Mouse (Mus musculus) cerebellum, postnatal 10 days (tissue): ENCODE results near the gene Slc47a2.

Experiments
- DNase-seq, 2 experiments: peaks; one replicate each; pipeline ENCODE4 v3.0.0; 2021; ENCODE audit warnings: mixed read lengths in 2 of 2

The Slc47a2 gene

GRCm38 (mm10) chr11:61278445-61279077 lies 64.1 kb downstream of the Slc47a2 start:
- no peak for DNase-seq

DNA sequence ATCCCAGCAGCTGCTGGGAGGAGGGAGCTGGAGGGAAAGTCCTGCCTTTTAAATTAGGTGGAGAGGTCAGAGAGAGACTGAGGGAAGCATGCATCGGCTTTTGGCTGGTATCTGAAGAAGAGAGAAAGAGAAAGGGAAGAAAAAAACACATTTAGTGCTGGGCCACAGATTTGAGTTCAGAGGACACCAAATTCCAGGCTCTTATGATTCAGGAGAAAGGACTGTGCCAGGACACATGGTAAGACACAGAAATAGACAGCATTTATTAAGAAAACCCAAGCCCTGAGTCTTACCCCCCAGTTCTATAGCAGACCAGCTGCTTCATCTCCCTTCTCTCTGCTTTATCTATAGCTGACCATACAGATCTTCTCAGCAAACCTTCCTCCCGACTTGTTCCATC lies 64.7 kb downstream of the Slc47a2 start:
- no peak for DNase-seq

DNA sequence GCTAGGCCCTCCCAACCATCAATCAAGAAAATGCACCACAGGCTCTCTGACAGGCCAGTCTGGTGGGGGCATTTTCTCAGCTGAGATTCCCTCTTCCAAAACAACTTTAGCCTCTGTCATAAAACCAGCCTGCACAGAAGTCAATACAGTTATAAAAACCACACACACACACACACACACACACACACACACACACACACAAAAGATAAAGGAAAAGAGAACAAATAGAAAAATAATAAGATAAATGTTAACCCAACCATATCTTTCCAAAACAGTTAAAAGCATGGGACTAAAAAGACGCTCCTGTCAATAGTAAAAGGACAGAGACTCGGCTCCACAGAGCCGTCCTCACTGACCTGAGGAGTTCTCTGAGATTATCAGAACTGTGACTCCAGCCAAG lies 66.2 kb downstream of the Slc47a2 start:
- DNase-seq = no peak

GRCm38 (mm10) chr11:61275106-61275505 lies 67.6 kb downstream of the Slc47a2 start:
- no peak for DNase-seq

- no peak for DNase-seq
Observed at GRCm38 (mm10) chr11:61274421-61274820, 68.2 kb downstream of the Slc47a2 start.

GRCm38 (mm10) chr11:61273928-61274327 lies 68.7 kb downstream of the Slc47a2 start:
- no peak for DNase-seq

DNA sequence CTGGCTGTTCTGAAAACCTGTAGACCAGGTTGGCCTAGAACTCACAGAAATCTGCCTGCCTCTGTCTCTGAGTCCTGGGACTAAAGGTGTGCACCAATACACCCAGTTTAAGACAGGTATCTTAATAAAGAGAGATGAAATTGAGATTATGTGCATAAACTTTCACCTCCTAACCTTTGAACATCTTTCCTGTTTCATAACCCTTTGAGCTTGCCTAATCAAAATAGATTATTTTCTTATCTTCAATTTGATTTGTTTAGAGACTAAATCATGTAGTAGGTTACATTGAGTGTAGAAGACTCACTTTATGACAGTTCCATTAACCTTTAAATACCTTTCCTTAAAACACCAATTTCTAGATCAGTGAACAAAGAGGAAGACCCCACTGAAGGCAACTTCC lies 71.0 kb downstream of the Slc47a2 start:
- DNase-seq = no peak

DNA sequence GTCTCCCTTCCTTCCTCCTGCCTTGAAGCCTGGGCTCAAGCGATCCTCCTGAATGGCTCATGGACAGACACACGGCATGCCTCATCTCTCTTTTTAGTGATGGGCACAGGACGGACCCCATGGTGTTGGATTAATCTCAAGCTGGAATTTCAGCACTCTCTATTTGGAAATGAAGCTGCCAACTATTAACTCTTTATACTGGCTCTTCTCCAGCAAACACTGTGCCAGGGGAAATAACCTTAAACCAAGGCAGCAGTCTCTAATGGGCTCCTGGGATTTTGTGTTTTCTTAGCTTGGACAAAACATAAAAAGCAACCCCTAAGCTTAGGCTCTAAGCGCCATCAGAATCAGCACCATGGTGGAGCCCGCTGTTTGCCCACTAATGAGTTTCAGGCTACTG lies 72.3 kb downstream of the Slc47a2 start:
- peak in 1 of 2 experiments; percentile 14 for DNase-seq

DNA sequence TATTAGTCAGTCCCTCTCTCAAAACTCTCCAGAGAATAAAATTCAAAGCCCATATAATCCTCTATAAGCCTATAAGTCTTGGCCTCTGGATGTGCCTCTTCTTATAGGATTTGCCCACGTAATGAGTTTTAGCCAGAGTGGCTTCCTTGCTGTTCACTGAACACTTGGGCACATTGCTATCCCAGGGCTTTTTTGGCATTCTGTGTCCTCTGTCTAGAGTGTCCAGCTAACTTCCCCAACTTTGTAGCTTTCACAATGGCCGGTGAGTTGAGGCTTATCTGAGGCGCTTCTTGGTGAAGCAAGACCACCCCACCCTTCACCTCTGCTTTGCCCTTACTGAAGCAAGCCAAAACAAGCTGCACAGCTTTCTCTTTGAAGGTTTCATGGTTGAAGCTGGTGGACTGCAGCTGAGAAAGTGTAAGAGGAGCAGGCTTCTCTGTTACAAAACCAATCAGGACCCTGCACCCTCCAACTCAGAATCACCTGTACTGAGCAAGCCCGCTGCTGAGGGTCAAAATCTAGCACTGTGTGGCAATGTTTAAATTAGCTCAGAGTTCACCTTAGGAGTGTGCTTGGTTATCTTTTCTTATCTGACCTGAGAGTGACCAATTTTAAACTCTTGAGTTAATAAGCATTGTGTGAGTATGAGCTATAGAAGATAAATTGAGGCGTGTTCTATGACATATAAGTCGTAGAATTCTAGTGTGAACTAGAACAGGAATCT lies 73.9 kb downstream of the Slc47a2 start:
- no peak for DNase-seq

- peak; percentile 98 for DNase-seq
Observed at GRCm38 (mm10) chr11:61266551-61267533, 75.8 kb downstream of the Slc47a2 start, which contains the start of gene Aldh3a2. Aldh3a2 (minus strand) TSS chr11:61267464.

DNA sequence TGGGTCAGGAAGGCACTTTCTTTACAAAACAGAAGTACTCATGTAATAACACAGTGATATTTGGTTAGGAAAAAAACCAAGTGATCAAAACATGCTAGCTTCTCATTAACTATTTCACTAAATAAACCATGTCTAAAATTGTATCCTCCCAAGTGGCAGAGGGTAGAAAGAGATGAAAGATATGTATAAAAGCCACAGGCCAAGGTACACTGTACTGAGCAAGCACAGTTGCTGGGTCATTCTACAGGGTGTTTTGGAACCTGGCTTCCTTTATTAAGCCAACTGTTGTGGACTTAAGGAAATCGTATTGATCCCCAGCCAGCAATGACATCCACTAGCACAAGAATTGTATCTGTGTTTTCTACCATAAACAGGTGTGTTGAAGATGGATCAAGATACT lies 78.8 kb downstream of the Slc47a2 start:
- no peak for DNase-seq

DNA sequence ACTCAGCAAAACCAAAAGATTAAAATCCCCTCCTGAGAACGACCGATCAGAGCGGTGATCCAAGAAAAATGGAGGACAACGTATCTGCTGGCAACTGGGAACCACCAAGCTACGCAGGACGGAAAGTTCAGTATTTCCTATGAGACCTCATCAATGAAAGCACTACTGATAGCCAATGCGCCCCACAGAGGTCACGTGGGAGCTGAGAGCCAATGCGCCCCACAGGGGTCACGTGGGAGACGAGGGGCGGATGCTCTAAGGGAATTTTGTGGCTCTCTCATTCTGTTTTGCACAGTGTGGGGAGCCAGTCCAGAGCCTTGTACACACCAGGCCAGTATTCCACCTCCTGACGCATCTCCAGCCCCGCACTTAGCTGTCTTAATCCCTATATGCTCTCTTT lies 80.1 kb downstream of the Slc47a2 start:
- no peak for DNase-seq

DNA sequence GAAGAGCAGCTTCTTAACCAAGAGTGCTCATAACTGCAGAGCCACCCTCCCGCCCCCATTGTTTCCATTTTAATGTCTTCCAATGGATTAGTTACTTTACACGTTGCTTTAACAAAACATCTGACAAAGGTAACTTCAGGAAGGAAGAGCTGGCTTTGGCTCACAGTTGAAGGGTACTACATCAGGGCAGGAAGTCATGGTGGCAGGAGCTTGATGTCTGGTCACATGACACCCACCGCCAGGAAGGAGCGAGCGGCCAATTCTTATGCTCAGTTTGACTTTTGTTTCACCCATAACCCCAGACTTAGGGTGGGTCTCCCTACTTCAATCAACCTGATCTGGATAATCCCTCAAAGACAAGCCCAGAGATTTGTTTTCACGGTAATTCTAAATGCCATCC lies 83.6 kb downstream of the Slc47a2 start:
- DNase-seq = no peak

GRCm38 (mm10) chr11:61252807-61253206 lies 89.9 kb downstream of the Slc47a2 start:
- DNase-seq = no peak

GRCm38 (mm10) chr11:61251741-61252140 lies 90.9 kb downstream of the Slc47a2 start:
- no peak for DNase-seq
